Mouse (Mus musculus): ENCODE data around the gene Col4a1.

DNA sequence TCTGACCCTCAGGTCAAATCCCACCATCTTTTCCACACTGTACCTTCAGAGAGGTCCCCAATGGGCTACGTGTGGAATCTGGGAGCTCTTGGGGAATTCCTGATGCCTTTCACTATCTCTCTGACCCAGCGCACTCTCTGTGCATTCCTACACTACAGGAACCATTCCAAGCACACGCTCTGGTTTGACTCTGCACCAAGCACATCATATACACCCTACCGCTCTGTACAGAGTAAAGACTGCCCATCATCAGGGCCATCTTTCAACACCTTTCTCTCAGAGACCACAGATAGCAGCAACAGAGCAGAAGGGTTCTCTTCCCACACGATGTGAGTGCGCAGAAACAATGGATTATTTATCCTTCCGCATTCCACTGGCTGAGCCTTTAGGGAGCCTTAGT, 38.2 kb downstream of the Col4a1 start:
- no peak for TF ChIP-seq CTCF (IDR thresholded peaks at IDR 0.05; ENCODE audit: borderline replicate concordance, control insufficient read depth, extremely low read depth, insufficient read depth, low read length, poor library complexity)
- no peak for TF ChIP-seq POLR2A (IDR thresholded peaks at IDR 0.05; ENCODE audit: control insufficient read depth, extremely low read depth, insufficient read depth, low read length, poor library complexity)

Measured in thymus, adult 2 months (tissue).